Mouse (Mus musculus) midbrain, embryonic 16.5 days (tissue): Measurements from ENCODE around the gene Fkbp15. TPM values are rescaled to one million over a fixed set of nuclear protein-coding genes. Genes with fewer than 3 reads are reported as not detected.

ENCODE experiments used
- ATAC-seq: fragments of 200-750 bp; cut with Nextera tagmentation; 2 replicates; pipeline ENCODE4 v1.8.0; 2017; ENCODE audit warnings: moderate TSS enrichment
- H3K27ac ChIP-seq: fragments of 300-500 bp; sonication (generic); 2 replicates; pipeline ENCODE4 v1.5.1; 2014; ENCODE audit warnings: mild to moderate bottlenecking, low read length, mixed read lengths
- H3K27me3 ChIP-seq: fragments of 300-500 bp; sonication (generic); 2 replicates; pipeline ENCODE4 v1.6.1; 2014; ENCODE audit warnings: low read depth, low read length, mixed read lengths; ENCODE audit not compliant: control insufficient read depth, insufficient read depth
- H3K36me3 ChIP-seq: fragments of 300-500 bp; sonication (generic); 2 replicates; pipeline ENCODE4 v1.6.1; 2014; ENCODE audit warnings: mild to moderate bottlenecking, low read length, moderate library complexity, mixed read lengths; ENCODE audit not compliant: control insufficient read depth, insufficient read depth
- H3K4me1 ChIP-seq: fragments of 300-500 bp; sonication (generic); 2 replicates; pipeline ENCODE4 v1.6.1; 2014; ENCODE audit warnings: mild to moderate bottlenecking, low read length, mixed read lengths; ENCODE audit not compliant: control insufficient read depth, insufficient read depth
- H3K4me2 ChIP-seq: fragments of 300-500 bp; sonication (generic); 2 replicates; pipeline ENCODE4 v1.6.1; 2014; ENCODE audit warnings: mild to moderate bottlenecking, low read length, mixed read lengths
- H3K4me3 ChIP-seq: fragments of 300-500 bp; sonication (generic); 2 replicates; pipeline ENCODE4 v1.5.1; 2014; ENCODE audit warnings: low read depth, mild to moderate bottlenecking, low read length, moderate library complexity, mixed read lengths
- H3K9ac ChIP-seq: fragments of 300-500 bp; sonication (generic); 2 replicates; pipeline ENCODE4 v1.6.1; 2014; ENCODE audit warnings: low read depth, low read length, mixed read lengths
- H3K9me3 ChIP-seq: fragments of 300-500 bp; sonication (generic); replicated peaks from 2 replicates; pipeline ENCODE4 v1.6.1; 2014; ENCODE audit warnings: mild to moderate bottlenecking, low read length, mixed read lengths; ENCODE audit not compliant: control insufficient read depth, poor library complexity, severe bottlenecking
- WGBS: fragments of 180-500 bp; shearing (Covaris S2); extraction: QIAGEN DNeasy Blood & Tissue Kit; methylation state at CpG from one replicate; pipeline ENCODE4 v1.1.7; 2014; 5-methylcytosine and 5-hydroxymethylcytosine counted together
- polyA plus RNA-seq: library from polyadenylated mRNA; unstranded; fragments of >200 nt; fragmentation: Nextera tagmentation; extraction: Ambion mirVana; gene quantifications from 2 replicates; pipeline ENCODE4 v1.2.1, GENCODE M21; 2015

Fkbp15 gene
- polyA plus RNA-seq, 1 experiment from 2014 or later: 21.9 TPM

DNA sequence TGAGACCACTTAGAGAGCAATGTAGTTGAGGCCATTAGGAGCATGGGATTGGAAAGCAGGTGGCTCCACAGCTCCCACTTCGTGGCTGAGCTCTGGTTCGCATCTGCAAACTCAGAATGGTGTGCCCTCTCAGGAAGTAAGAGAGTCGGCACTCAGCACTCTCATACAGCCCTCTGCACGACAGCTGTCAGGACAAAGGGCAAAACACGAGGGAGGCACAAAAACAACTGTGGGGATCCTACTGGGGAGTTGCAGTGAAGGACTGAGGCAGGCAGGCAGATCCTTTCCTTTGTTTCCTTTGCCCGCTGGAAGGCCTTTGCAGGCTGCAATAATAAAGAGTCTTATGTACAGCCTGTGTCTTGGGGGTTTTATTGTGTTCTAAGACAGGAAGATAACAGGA is 33.1 kb upstream of the Fkbp15 start:
- H3K9ac ChIP-seq: no peak overlapping the region
- H3K4me2 ChIP-seq: no peak overlapping the region
- no peak for ATAC-seq
- WGBS: 19% methylated on average over 6 of the region's 6 CpGs
- no peaks in the 10 kb centered on the region for H3K27me3 ChIP-seq
- H3K27ac ChIP-seq: no peak overlapping the region
- H3K9me3 ChIP-seq: no peaks in the 10 kb centered on the region
- no peaks in the 10 kb centered on the region for H3K4me1 ChIP-seq
- H3K36me3 ChIP-seq: peaks cover 23% of the 10 kb centered on the region
- H3K4me3 ChIP-seq: no peak overlapping the region

DNA sequence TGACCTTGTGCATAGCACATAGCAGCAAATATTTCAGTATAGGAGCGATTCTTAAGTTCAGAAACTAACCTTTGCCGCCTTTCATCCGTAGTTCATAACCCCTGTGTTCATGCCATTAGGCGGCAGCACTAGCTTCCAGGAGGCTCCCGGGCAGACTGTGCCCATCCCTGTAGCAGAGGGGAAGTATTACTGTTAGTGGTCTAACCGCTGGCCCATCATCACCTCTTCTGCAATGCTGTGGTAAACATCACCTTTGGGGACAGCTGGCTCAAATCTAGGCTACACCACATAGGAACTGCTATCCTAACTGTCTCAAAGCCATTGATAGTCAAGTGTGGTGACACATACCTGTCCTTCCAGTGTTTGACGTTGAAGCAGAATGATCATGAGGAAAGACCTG is 31.5 kb upstream of the Fkbp15 start:
- ATAC-seq: no peak
- H3K27ac ChIP-seq: no peak overlapping the region
- no peaks in the 10 kb centered on the region for H3K27me3 ChIP-seq
- no peak overlapping the region for H3K9ac ChIP-seq
- H3K4me3 ChIP-seq: no peak overlapping the region
- no peak overlapping the region for H3K4me2 ChIP-seq
- H3K36me3 ChIP-seq: peaks cover 20% of the 10 kb centered on the region
- H3K4me1 ChIP-seq: no peaks in the 10 kb centered on the region
- no peaks in the 10 kb centered on the region for H3K9me3 ChIP-seq
- 91% methylated on average over 7 of the region's 7 CpGs for WGBS

DNA sequence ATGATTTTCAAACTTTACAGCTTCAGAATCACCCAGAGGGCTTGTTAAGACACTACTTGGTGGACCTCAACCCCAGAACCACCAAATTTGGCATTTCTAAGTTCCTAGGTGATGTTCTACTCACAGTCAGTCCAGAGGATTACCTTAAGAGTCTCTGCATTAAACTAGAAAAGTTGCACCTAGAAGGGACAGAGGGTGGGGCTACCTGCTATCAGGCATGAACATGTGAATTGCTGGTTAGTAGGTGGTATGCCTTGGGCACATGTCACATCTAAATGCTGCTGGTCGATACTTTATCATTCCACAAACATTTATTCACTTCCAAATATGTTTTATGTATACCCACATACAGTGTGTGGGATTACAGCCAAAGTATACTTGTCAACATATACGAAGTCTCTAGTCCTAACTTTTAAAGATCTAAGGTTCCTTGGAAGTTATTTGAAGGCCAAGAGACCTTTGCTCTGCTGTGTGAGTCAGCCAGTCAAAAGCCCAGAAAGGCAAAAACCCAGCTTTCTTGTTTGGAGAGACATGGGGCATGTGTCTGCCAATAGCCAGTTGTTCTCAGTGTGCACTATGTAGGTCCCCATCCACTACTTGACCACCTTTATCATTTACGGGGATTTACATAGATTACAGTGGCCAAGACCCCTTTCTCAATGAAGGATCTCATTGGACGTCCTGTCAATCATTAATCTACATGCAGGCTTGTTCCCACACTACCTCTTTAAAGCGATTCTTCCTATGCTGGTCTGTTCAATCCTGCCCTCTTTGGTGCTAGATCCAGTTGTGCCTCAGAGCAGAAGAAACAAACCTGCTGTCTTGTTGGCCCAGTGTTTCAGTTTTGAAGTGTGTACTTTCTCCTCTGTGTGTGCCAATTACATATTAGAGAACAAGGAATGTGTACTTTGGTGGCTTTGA is 29.5 kb upstream of the Fkbp15 start:
- WGBS: 97% methylated on average over 5 of the region's 5 CpGs

DNA sequence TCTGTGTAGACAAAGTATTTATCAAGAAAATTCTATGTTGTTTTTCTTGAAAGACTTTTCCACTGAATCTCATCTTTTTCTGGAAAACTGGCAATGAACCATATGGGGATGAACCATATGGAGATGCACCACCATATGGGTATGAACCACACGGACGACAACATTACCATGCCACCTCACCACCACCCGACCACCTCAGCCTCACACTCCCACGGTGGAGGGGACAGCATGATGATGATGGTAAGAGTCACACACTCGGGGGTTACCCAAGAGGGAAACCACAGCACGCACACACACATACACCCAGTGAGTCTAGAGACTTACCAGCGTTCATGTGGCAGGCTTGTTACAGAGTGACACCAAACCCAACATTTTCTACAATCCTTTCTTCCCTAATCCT is 25.1 kb upstream of the Fkbp15 start:
- ATAC-seq: no peak
- H3K27ac ChIP-seq: no peak overlapping the region
- no peaks in the 10 kb centered on the region for H3K27me3 ChIP-seq
- WGBS: 94% methylated on average over 7 of the region's 7 CpGs
- no peaks in the 10 kb centered on the region for H3K4me1 ChIP-seq
- no peak overlapping the region for H3K9ac ChIP-seq
- no peak overlapping the region for H3K4me3 ChIP-seq
- H3K4me2 ChIP-seq: no peak overlapping the region
- peaks cover 9% of the 10 kb centered on the region for H3K36me3 ChIP-seq
- H3K9me3 ChIP-seq: no peaks in the 10 kb centered on the region

More for the DNA sequence above, 29.5 kb upstream of the Fkbp15 start:
- Histone ChIP-seq H3K4me3 (no peak overlapping the region), H3K9ac (no peak overlapping the region), H3K27ac (no peak overlapping the region), H3K36me3 (peaks cover 22% of the 10 kb centered on the region), H3K4me2 (no peak overlapping the region), H3K9me3 (no peaks in the 10 kb centered on the region), H3K4me1 (no peaks in the 10 kb centered on the region), H3K27me3 (no peaks in the 10 kb centered on the region)
- ATAC-seq: no peak

DNA sequence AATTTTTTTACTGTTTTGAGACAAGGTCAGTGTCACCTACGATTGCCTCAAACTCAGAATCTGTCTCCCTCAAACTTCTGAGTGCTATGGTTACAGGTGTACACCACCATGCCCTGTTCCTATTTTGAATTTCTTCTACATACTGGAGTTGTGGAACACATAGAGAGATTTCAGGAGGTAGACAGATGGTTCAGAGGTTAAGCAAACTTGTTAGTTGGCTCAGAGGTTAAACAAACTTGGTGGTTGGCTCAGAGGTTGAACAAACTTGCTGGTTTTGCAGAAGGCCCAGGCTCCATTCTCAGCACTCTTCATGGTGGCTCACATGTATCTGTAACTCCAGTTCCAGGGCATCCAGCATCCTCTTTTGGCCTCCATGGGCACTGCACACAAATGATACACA is 23.8 kb upstream of the Fkbp15 start:
- no peak for ATAC-seq
- H3K27me3 ChIP-seq: no peaks in the 10 kb centered on the region
- 87% methylated on average over 1 of the region's 1 CpGs for WGBS
- H3K27ac ChIP-seq: no peak overlapping the region
- no peak overlapping the region for H3K4me2 ChIP-seq
- H3K4me1 ChIP-seq: no peaks in the 10 kb centered on the region
- no peaks in the 10 kb centered on the region for H3K9me3 ChIP-seq
- H3K4me3 ChIP-seq: no peak overlapping the region
- 0 out of 2 replicates have a peak, but pooled peaks cover 5% of the 10 kb centered on the region for H3K36me3 ChIP-seq
- no peak overlapping the region for H3K9ac ChIP-seq

DNA sequence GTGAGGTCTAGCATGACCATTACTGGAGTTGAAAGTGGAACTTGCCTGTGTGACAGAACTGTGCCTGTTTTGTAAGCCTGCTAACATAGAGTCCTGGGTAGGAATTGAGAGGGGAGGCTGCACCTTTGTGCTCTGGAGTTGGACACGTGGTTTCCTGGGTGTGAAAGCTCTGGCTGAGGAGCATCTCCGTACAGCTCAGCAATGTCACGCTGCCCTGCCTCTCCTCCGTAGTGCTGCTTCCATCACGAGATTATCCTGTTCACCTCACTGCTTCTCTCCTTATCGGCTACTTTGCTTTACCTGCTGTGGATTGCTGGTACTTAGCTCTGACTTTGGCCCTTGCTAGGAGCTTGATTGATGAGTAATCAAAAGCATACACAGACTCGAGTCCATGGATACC is 23.4 kb upstream of the Fkbp15 start:
- Histone ChIP-seq H3K4me3 (no peak overlapping the region), H3K27me3 (no peaks in the 10 kb centered on the region), H3K4me1 (no peaks in the 10 kb centered on the region), H3K27ac (no peak overlapping the region), H3K9me3 (no peaks in the 10 kb centered on the region), H3K9ac (no peak overlapping the region), H3K4me2 (no peak overlapping the region), H3K36me3 (0 out of 2 replicates have a peak, but pooled peaks cover 5% of the 10 kb centered on the region)
- WGBS: 85% methylated on average over 7 of the region's 7 CpGs
- ATAC-seq: no peak

DNA sequence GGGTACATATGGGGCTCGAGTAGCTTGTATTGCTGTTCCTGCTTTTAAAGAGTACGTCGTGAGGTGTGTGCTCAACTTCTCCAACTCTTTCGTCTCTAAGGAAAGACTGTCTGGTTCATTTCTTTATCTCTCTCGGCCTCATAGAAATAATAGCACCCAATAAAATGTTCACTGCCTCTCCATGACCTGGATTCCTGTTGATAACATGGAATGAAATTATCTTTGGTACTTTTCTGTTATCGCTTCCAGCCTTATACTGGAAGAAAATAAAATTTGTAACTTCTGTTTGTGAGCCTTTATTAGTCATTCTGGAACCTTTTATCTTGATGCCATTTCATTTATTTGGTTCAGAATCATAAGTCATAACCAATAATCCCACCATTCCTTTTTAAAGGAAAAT is 22.9 kb upstream of the Fkbp15 start:
- WGBS: 92% methylated on average over 6 of the region's 6 CpGs
- ATAC-seq: no peak
- H3K9me3 ChIP-seq: no peaks in the 10 kb centered on the region

DNA sequence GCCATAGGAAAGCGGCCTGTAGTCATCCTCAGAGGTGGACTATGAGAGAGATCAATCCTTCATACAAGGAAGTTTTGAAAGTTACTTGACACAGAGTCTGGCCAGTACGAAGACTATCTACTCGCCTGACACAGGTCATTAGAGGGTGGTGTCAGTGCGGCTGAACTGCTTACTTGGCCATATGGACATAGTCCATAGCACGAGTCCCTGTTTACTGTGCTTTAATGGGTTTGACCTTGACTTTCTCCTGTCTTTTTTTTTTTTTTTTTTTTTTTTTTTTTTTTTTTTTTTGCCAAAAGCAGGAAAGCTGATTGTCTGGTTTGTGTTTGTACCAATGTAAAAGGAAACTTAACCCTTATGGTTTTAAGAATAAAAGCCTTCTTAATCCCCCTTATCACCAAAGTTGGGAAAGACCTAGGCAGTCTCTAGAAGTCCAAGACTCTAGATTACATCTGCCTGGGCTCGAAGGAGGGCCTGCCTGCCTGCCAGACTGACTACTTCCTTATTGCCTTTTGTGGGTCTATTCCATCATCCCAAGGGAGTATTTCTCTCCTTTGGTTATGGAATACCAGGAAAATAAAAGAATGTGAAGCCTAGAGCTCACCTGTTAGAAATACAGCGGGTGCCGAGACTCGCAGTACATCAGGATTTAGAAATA is 19.5 kb upstream of the Fkbp15 start:
- H3K27ac ChIP-seq: no peak overlapping the region
- WGBS: 94% methylated on average over 9 of the region's 9 CpGs
- ATAC-seq: no peak

More for the DNA sequence above, 22.9 kb upstream of the Fkbp15 start:
- H3K27ac ChIP-seq: no peak overlapping the region
- no peak overlapping the region for H3K4me3 ChIP-seq
- H3K9ac ChIP-seq: no peak overlapping the region
- 0 out of 2 replicates have a peak, but pooled peaks cover 5% of the 10 kb centered on the region for H3K36me3 ChIP-seq
- H3K4me1 ChIP-seq: no peaks in the 10 kb centered on the region
- H3K4me2 ChIP-seq: no peak overlapping the region
- H3K27me3 ChIP-seq: no peaks in the 10 kb centered on the region

DNA sequence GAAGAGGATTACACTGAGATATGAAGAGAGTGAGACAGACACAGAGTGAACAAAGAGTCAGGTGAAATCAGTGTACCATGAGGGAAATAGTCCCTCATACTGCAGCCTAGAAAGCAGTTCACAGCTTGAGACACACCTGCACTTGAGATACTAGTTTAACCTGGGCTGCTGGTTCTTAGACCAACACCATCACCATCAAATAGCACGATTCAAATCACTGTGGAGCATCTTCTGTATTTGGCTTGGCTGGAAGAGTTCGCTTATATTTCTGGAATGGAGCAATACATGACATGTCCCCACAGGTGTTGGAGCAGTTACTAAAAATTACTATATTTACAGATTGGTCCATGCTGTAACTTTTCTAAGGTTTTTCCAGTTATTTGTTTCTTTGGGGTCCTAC is 15.8 kb upstream of the Fkbp15 start:
- no peaks in the 10 kb centered on the region for H3K27me3 ChIP-seq
- no peak for ATAC-seq
- H3K4me2 ChIP-seq: no peak overlapping the region
- no peak overlapping the region for H3K9ac ChIP-seq
- H3K4me1 ChIP-seq: no peaks in the 10 kb centered on the region
- no peak overlapping the region for H3K4me3 ChIP-seq
- H3K36me3 ChIP-seq: no peaks in the 10 kb centered on the region
- no peaks in the 10 kb centered on the region for H3K9me3 ChIP-seq
- 96% methylated on average over 2 of the region's 2 CpGs for WGBS
- no peak overlapping the region for H3K27ac ChIP-seq

More for the DNA sequence above, 19.5 kb upstream of the Fkbp15 start:
- Histone ChIP-seq H3K4me3 (no peak overlapping the region), H3K27me3 (no peaks in the 10 kb centered on the region), H3K4me1 (no peaks in the 10 kb centered on the region), H3K9ac (no peak overlapping the region), H3K9me3 (no peaks in the 10 kb centered on the region), H3K4me2 (no peak overlapping the region), H3K36me3 (0 out of 2 replicates have a peak, but pooled peaks cover 2% of the 10 kb centered on the region)
